Mouse (Mus musculus) 3134 (cell line): ENCODE results near the gene Sirt3.

Experiments used
- DNase-seq: peaks from one replicate; pipeline ENCODE4 v3.0.0-alpha.2; 2011; ENCODE audit warnings: low spot score; ENCODE audit not compliant: insufficient read length; ENCODE audit errors: extremely low read depth

Sirt3 gene

DNA sequence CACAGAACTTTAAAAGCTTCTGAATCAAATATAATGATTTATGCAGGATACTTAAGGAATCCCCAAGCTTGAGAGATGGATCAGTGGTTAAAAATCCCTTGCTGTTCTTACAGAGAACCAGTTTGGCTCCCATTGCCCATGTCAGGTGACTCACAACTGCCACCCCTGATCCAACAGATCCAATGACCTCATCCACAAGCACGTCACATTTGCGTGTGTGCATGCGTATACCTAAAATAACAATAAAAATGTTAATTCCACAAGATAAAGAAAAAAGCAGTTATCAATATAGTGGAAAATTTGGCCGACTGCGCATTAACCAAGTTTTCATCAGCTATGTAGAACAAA lies 60.8 kb downstream of the Sirt3 start:
- DNase-seq: no peak

DNA sequence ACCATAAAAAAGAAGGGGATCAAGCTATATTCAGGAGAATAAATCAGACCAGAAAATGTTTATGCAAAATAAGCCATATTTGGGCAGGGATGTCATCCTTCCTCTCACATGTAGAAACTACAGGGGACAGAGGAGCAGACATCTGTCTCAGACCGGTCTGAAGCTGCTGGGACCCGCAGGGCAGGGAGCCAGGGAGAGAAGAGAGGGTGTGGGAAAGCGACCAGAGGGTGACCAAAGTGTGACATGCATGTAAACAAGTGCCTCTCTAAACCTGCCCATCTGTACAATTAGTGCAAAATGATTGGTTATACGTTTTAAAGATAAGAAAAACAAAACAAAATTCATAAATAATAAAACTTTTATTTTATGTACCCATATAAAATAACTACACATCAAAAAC lies 61.9 kb downstream of the Sirt3 start:
- DNase-seq: no peak
